Mouse (Mus musculus): Measurements from ENCODE around the gene Hoxa4. TPM values are rescaled to one million over a fixed set of nuclear protein-coding genes. Genes with fewer than 3 reads are reported as not detected.

The Hoxa4 gene
- 2.3 and 3.1 TPM in 2 replicates for polyA plus RNA-seq (2014; fragmentation: Nextera tagmentation; extraction: Ambion mirVana)

GRCm38 (mm10) chr6:52190906-52191810, at the start of gene Hoxa4:
TSS of gene Hoxa4 (minus strand) at chr6:52191753.
- Histone ChIP-seq H3K9ac (ENCODE audit: low read depth, low read length) (peak within 1 kb of the TSS; percentile 58), H3K36me3 (ENCODE audit: control insufficient read depth, insufficient read depth, low read length) (no peaks in the 10 kb centered on the region), H3K27me3 (replicated peaks; ENCODE audit: control insufficient read depth, insufficient read depth, low read length) (peaks cover 98% of the 10 kb centered on the region), H3K4me3 (ENCODE audit: low read depth, low read length) (peak within 1 kb of the TSS; percentile 48), H3K9me3 (ENCODE audit: control insufficient read depth, low read length) (no peaks in the 10 kb centered on the region), H3K4me2 (peak within 1 kb of the TSS; percentile 78), H3K27ac (ENCODE audit: low read depth, low read length) (peak within 1 kb of the TSS; percentile 70), H3K4me1 (replicated peaks; ENCODE audit: control insufficient read depth, insufficient read depth, low read length) (peaks cover 12% of the 10 kb centered on the region; the same call in 1 of the 2 replicates)
- ATAC-seq (replicated peaks; ENCODE audit: low FRiP score) (no peak), DNase-seq (ENCODE audit: low spot score) (no peak)
- WGBS = 2% methylated on average over 73 of the region's 102 CpGs

- no peak for DNase-seq (ENCODE audit: low spot score)
- no peak overlapping the region for H3K27ac ChIP-seq (ENCODE audit: low read depth, low read length)
Measured at GRCm38 (mm10) chr6:52241001-52241621, 49.6 kb upstream of the Hoxa4 start.

GRCm38 (mm10) chr6:52240389-52241000, 48.9 kb upstream of the Hoxa4 start, which contains the start of gene Hoxa10:
TSS of gene Hoxa10 (minus strand) at chr6:52240854.
- WGBS = 2% methylated on average over 35 of the region's 35 CpGs
- H3K9me3 ChIP-seq (ENCODE audit: control insufficient read depth, low read length) = no peaks in the 10 kb centered on the region
- no peak for DNase-seq (ENCODE audit: low spot score)
- H3K36me3 ChIP-seq (ENCODE audit: control insufficient read depth, insufficient read depth, low read length) = no peaks in the 10 kb centered on the region
- no peak within 1 kb of the TSS for H3K27ac ChIP-seq (ENCODE audit: low read depth, low read length)
- ATAC-seq (replicated peaks; ENCODE audit: low FRiP score) = no peak
- H3K4me1 ChIP-seq (replicated peaks; ENCODE audit: control insufficient read depth, insufficient read depth, low read length) = no peaks in the 10 kb centered on the region
- no peak within 1 kb of the TSS for H3K4me2 ChIP-seq
- H3K4me3 ChIP-seq (ENCODE audit: low read depth, low read length) = no peak within 1 kb of the TSS
- H3K27me3 ChIP-seq (replicated peaks; ENCODE audit: control insufficient read depth, insufficient read depth, low read length) = peaks cover 98% of the 10 kb centered on the region
- no peak within 1 kb of the TSS for H3K9ac ChIP-seq (ENCODE audit: low read depth, low read length)

More at GRCm38 (mm10) chr6:52241001-52241621, 49.6 kb upstream of the Hoxa4 start:
- Histone ChIP-seq H3K4me2 (no peak overlapping the region), H3K36me3 (ENCODE audit: control insufficient read depth, insufficient read depth, low read length) (no peaks in the 10 kb centered on the region), H3K27me3 (replicated peaks; ENCODE audit: control insufficient read depth, insufficient read depth, low read length) (peaks cover 98% of the 10 kb centered on the region), H3K4me1 (replicated peaks; ENCODE audit: control insufficient read depth, insufficient read depth, low read length) (no peaks in the 10 kb centered on the region), H3K9ac (ENCODE audit: low read depth, low read length) (no peak overlapping the region), H3K4me3 (ENCODE audit: low read depth, low read length) (no peak overlapping the region), H3K9me3 (ENCODE audit: control insufficient read depth, low read length) (no peaks in the 10 kb centered on the region)
- no peak for ATAC-seq (replicated peaks; ENCODE audit: low FRiP score)
- WGBS = 3% methylated on average over 9 of the region's 9 CpGs

- ATAC-seq (replicated peaks; ENCODE audit: low FRiP score) (no peak), DNase-seq (ENCODE audit: low spot score) (no peak)
- no peak overlapping the region for H3K9ac ChIP-seq (ENCODE audit: low read depth, low read length)
- no peak overlapping the region for H3K4me2 ChIP-seq
- peaks cover 98% of the 10 kb centered on the region for H3K27me3 ChIP-seq (replicated peaks; ENCODE audit: control insufficient read depth, insufficient read depth, low read length)
- H3K27ac ChIP-seq (ENCODE audit: low read depth, low read length) = no peak overlapping the region
- no peaks in the 10 kb centered on the region for H3K4me1 ChIP-seq (replicated peaks; ENCODE audit: control insufficient read depth, insufficient read depth, low read length)
- WGBS = 2% methylated on average over 30 of the region's 30 CpGs
- no peaks in the 10 kb centered on the region for H3K9me3 ChIP-seq (ENCODE audit: control insufficient read depth, low read length)
- H3K36me3 ChIP-seq (ENCODE audit: control insufficient read depth, insufficient read depth, low read length) = no peaks in the 10 kb centered on the region
- H3K4me3 ChIP-seq (ENCODE audit: low read depth, low read length) = no peak overlapping the region
Measured at GRCm38 (mm10) chr6:52239625-52240388, 48.3 kb upstream of the Hoxa4 start.

GRCm38 (mm10) chr6:52238976-52239375, 47.4 kb upstream of the Hoxa4 start:
- DNase-seq (ENCODE audit: low spot score) = no peak
- H3K4me2 ChIP-seq = no peak overlapping the region
- 3% methylated on average over 7 of the region's 7 CpGs for WGBS
- ATAC-seq (replicated peaks; ENCODE audit: low FRiP score) = no peak
- H3K4me1 ChIP-seq (replicated peaks; ENCODE audit: control insufficient read depth, insufficient read depth, low read length) = no peaks in the 10 kb centered on the region
- H3K27ac ChIP-seq (ENCODE audit: low read depth, low read length) = no peak overlapping the region
- no peaks in the 10 kb centered on the region for H3K36me3 ChIP-seq (ENCODE audit: control insufficient read depth, insufficient read depth, low read length)
- no peaks in the 10 kb centered on the region for H3K9me3 ChIP-seq (ENCODE audit: control insufficient read depth, low read length)
- H3K4me3 ChIP-seq (ENCODE audit: low read depth, low read length) = no peak overlapping the region
- H3K27me3 ChIP-seq (replicated peaks; ENCODE audit: control insufficient read depth, insufficient read depth, low read length) = peaks cover 98% of the 10 kb centered on the region
- H3K9ac ChIP-seq (ENCODE audit: low read depth, low read length) = no peak overlapping the region

- Histone ChIP-seq H3K9ac (ENCODE audit: low read depth, low read length) (no peak overlapping the region), H3K36me3 (ENCODE audit: control insufficient read depth, insufficient read depth, low read length) (no peaks in the 10 kb centered on the region), H3K4me3 (ENCODE audit: low read depth, low read length) (no peak overlapping the region), H3K27ac (ENCODE audit: low read depth, low read length) (no peak overlapping the region), H3K4me1 (replicated peaks; ENCODE audit: control insufficient read depth, insufficient read depth, low read length) (no peaks in the 10 kb centered on the region), H3K9me3 (ENCODE audit: control insufficient read depth, low read length) (no peaks in the 10 kb centered on the region), H3K27me3 (replicated peaks; ENCODE audit: control insufficient read depth, insufficient read depth, low read length) (peaks cover 98% of the 10 kb centered on the region), H3K4me2 (no peak overlapping the region)
- no peak for ATAC-seq (replicated peaks; ENCODE audit: low FRiP score)
- 2% methylated on average over 7 of the region's 7 CpGs for WGBS
- no peak for DNase-seq (ENCODE audit: low spot score)
Measured at GRCm38 (mm10) chr6:52238155-52238545, 46.6 kb upstream of the Hoxa4 start.

- Histone ChIP-seq H3K4me1 (replicated peaks; ENCODE audit: control insufficient read depth, insufficient read depth, low read length) (no peaks in the 10 kb centered on the region), H3K36me3 (ENCODE audit: control insufficient read depth, insufficient read depth, low read length) (no peaks in the 10 kb centered on the region), H3K9me3 (ENCODE audit: control insufficient read depth, low read length) (no peaks in the 10 kb centered on the region), H3K9ac (ENCODE audit: low read depth, low read length) (no peak overlapping the region), H3K27ac (ENCODE audit: low read depth, low read length) (no peak overlapping the region), H3K4me2 (no peak overlapping the region), H3K27me3 (replicated peaks; ENCODE audit: control insufficient read depth, insufficient read depth, low read length) (peaks cover 98% of the 10 kb centered on the region), H3K4me3 (ENCODE audit: low read depth, low read length) (no peak overlapping the region)
- 10% methylated on average over 10 of the region's 10 CpGs for WGBS
- DNase-seq (ENCODE audit: low spot score) (no peak), ATAC-seq (replicated peaks; ENCODE audit: low FRiP score) (no peak)
Measured at GRCm38 (mm10) chr6:52237346-52238154, 46.0 kb upstream of the Hoxa4 start.
